Mouse (Mus musculus) gastrocnemius, adult 8-10 months (tissue): Measurements from ENCODE around the gene Hadh. TPM values are rescaled to one million over a fixed set of nuclear protein-coding genes. Genes with fewer than 3 reads are reported as not detected.
A peak's percentile ranks its signal among the peaks of the same experiment; 100 is the strongest.

Source experiments
- DNase-seq, 2 experiments: peaks; one replicate each; pipeline ENCODE4 v3.0.0; 2022; ENCODE audit warnings: low spot score in 2 of 2
- total RNA-seq, 4 experiments: library from RNA; stranded (reverse); gene quantifications; 2 replicates each; pipeline ENCODE4 v1.2.4; 2022

Hadh gene
- total RNA-seq, 4 experiments from 2014 or later: 133 to 163 (median 155) TPM

- peak; percentile 39 to 53 for DNase-seq
These were observed 744 bp downstream of the Hadh start for GRCm38 (mm10) chr3:131271157-131271556.

- no peak for DNase-seq
These were observed 1.5 kb downstream of the Hadh start for GRCm38 (mm10) chr3:131270381-131270780.

GRCm38 (mm10) chr3:131266366-131267050 is 5.4 kb downstream of the Hadh start:
- peak; percentile 11 to 24 for DNase-seq

- DNase-seq: no peak
These were observed 6.4 kb downstream of the Hadh start for GRCm38 (mm10) chr3:131265516-131265915.

GRCm38 (mm10) chr3:131263766-131264486 is 8.0 kb downstream of the Hadh start:
- DNase-seq: no peak

GRCm38 (mm10) chr3:131260418-131260817 is 11.5 kb downstream of the Hadh start:
- DNase-seq: no peak

- DNase-seq: no peak
These were observed 12.4 kb downstream of the Hadh start for GRCm38 (mm10) chr3:131259392-131259965.

GRCm38 (mm10) chr3:131258921-131259320 is 13.0 kb downstream of the Hadh start:
- DNase-seq: no peak

GRCm38 (mm10) chr3:131255399-131255981 is 16.4 kb downstream of the Hadh start:
- DNase-seq: no peak

GRCm38 (mm10) chr3:131254991-131255390 is 16.9 kb downstream of the Hadh start:
- no peak for DNase-seq

- no peak for DNase-seq
These were observed 20.3 kb downstream of the Hadh start for GRCm38 (mm10) chr3:131251601-131252000.

- DNase-seq: no peak
These were observed 20.9 kb downstream of the Hadh start for GRCm38 (mm10) chr3:131250978-131251377.

GRCm38 (mm10) chr3:131250283-131250682 is 21.6 kb downstream of the Hadh start:
- DNase-seq: no peak

GRCm38 (mm10) chr3:131248444-131248843 is 23.5 kb downstream of the Hadh start:
- no peak for DNase-seq

GRCm38 (mm10) chr3:131247851-131248250 is 24.1 kb downstream of the Hadh start:
- DNase-seq: no peak

- no peak for DNase-seq
These were observed 24.5 kb downstream of the Hadh start for GRCm38 (mm10) chr3:131247447-131247846.

GRCm38 (mm10) chr3:131246579-131247046 is 25.3 kb downstream of the Hadh start:
- no peak for DNase-seq

- DNase-seq: peak in 1 of 2 experiments; percentile 30
These were observed 25.9 kb downstream of the Hadh start for GRCm38 (mm10) chr3:131245766-131246578.

- DNase-seq: peak; percentile 21 to 43
These were observed 33.9 kb downstream of the Hadh start for GRCm38 (mm10) chr3:131237785-131238633.

- no peak for DNase-seq
These were observed 34.8 kb downstream of the Hadh start for GRCm38 (mm10) chr3:131237061-131237460.
